Mouse (Mus musculus): ENCODE measurements around the gene Selenof. TPM values are rescaled to one million over a fixed set of nuclear protein-coding genes. Genes with fewer than 3 reads are reported as not detected.
"Not testable (repeated sequence)": the region's sequence is repeated elsewhere in the genome, so short reads cannot be mapped to it uniquely, and the experiment has no call there.

The Selenof gene
- total RNA-seq, 4 experiments from 2014 or later: 107 to 127 (median 111) TPM

DNA sequence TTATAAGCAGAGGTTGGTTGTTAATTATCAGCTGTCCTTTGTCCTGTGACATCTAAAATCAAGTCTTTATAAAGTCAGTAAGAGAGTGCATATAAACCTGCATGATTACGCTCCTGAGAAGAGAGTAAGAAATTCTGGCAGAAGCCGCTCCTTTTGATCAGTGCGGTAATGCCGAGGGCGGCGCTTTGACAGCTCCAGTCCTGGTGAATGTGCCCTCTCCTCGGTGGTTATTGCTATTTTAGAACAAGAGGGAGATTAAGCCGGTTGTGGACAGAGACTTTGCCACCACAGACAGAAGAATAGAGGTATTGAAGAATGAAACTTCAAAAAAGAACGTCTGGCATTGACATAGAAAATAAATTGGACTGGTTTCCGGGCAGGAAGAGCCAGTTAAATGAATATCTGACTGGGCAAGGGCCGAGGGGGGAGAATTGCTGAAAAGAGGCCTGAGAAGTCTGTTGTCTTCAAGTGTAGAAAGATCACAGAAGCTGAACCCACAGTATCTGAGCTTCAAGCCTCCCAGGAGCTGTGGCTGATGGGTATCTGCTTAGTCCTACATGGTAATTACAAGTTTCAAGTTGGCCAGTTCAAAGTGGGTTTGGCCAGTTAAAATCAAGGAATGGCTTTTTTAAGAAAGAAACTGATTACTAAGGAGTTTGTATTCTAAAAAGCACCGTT, 27.8 kb downstream of the Selenof start:
- DNase-seq (ENCODE audit: low spot score in 2 of 2): no peak

DNA sequence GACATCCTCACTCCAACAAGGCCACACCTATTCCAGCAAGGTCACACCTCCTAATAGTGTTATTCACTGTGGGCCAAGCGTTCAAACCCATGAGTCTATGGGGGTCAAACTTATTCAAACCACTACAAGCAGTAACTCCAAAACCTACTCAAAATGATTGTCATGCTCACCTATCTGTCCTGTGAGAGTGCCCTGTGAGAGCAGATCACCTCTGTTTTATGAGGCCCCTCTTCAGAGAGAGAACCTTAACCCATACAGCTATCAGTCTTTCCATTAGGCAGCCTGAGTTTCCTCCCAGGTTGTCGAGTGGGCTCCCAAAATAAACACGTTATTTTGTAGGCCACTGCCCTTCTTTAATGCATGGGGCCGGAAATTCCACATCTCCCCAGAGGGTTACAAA, 32.3 kb downstream of the Selenof start:
- no peak for DNase-seq (ENCODE audit: low spot score in 2 of 2)

DNA sequence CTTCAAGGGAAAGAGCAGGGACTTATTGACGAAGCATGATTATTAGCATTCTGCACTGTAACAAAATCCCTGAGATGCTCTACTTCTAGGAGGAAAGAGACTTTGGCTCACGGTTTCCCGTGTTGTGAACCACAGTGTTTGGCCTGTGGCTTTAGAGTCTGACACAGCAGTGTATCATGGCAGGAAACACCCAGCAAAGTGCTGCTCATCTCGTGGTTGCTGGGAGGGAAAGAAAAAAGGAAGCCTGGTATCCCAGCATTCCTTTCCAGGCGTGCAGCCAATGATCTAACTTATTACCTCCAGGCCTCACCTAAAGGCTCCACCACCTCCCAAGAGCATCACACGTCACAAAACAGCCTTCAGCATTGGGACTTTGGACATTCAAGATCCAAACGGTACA, 32.7 kb downstream of the Selenof start:
- DNase-seq (ENCODE audit: low spot score in 2 of 2): no peak

DNA sequence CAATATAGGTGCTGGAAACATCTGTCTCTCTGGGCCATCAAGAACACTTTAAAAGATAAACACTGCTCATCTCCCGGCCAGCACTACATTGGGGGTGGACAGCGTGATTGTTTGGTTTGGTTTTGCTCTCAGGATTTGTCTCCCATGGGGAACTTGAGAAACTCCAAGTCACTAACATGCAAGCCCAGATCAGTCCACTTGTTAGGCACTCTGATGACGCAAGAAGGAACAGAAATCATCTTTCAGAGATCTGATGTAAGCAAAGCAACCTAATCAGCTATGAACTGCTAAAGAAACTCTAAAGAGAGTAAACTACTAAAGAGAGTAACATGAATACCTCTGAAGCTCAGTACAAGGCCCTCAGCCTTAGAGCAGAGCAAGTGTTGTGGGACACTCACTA, 33.5 kb downstream of the Selenof start:
- no peak for DNase-seq (ENCODE audit: low spot score in 2 of 2)

DNA sequence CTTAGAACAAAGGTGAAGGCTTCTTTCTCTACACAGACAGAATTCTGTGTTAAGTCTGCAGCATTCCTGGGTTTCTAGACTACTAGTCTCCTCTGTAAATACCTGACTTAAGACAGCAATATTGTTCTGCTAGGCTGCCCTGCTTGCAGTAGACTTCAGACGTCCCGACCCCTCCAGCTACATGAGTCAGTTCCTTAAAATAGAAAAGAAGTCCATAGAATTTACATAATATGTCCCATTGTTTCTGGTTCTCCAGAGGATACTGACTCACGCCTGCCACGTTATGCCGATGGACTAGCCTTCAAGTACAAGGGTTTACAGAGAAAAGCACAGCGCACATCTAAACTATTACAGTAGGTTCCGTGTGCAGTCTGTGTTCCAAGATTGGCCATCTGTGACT, 34.1 kb downstream of the Selenof start:
- no peak for DNase-seq (ENCODE audit: low spot score in 2 of 2)

DNA sequence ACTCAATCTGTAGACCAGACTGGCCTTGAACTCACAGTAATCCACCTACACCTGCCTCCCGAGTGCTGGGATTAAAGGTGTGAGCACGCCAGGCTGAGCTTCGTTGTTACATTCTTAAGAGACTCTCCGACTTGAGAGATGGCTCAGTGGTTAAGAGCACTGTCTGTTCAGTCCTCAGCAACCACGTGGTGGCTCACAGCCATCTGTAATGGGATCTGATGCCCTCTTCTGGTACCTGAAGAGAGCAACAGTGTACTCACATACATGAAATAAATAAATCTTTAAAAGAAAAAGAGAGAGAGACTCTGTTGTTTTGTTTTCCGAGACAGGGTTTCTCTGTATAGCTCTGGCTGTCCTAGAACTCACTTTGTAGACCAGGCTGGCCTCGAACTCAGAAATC, 35.7 kb downstream of the Selenof start:
- not testable (repeated sequence) for DNase-seq (ENCODE audit: low spot score in 2 of 2)

DNA sequence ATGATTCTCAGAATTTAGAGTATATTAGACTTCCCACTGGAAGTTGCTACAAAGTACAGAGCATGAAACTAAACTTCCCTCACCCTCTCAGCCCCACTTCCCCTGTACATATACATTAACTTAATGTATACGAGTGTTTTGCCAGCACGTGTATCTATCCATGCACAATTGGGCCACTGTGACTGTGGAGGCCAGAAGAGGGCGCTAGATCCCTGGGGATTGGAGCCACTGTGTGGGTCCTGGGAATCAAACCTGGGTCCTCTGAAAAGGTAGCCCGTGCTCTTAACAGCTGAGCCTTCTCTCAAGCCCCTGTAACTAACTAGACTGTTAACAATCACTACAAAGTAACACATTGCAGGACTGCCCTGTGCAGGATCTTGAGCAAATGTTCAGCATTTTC, 36.3 kb downstream of the Selenof start:
- DNase-seq (ENCODE audit: low spot score in 2 of 2): no peak

DNA sequence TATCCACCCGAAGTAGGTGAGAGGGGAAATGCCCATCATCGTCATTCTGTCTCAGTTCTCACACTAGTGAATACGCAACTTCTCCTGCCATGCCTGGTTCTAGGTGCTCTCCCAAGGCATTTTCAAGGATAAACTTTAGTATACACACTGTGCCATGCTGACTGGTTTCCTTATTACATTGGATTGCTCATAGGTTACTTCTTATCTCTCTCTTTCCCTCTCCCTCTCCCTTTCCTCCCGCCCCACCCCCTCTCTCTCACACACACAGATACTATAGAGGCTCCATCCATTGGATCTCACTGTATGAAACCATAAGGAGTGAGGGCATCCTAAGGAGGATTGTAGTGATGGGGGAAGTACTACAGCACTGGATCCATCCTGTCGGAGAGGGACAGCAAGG, 38.0 kb downstream of the Selenof start:
- no peak for DNase-seq (ENCODE audit: low spot score in 2 of 2)

DNA sequence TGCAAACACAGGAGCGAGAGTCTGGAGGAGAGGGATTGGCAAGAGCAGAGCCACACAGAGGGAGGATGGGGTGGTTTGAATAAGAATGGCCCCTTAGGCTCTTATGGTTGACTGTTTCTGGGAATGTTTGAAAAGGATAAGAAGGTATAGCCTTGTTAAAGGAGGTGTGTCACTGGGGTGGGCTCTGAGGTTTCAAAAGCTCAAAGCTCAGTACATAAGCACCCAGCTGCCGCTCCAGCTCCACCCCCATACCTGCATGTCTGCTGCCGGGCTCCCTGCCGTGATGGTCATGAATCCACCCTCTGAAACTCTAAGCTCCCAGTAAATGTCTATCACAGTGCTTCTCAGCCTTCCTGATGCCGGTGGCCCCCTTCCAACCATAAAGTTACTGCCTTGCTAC, 40.7 kb downstream of the Selenof start:
- DNase-seq (ENCODE audit: low spot score in 2 of 2): no peak

DNA sequence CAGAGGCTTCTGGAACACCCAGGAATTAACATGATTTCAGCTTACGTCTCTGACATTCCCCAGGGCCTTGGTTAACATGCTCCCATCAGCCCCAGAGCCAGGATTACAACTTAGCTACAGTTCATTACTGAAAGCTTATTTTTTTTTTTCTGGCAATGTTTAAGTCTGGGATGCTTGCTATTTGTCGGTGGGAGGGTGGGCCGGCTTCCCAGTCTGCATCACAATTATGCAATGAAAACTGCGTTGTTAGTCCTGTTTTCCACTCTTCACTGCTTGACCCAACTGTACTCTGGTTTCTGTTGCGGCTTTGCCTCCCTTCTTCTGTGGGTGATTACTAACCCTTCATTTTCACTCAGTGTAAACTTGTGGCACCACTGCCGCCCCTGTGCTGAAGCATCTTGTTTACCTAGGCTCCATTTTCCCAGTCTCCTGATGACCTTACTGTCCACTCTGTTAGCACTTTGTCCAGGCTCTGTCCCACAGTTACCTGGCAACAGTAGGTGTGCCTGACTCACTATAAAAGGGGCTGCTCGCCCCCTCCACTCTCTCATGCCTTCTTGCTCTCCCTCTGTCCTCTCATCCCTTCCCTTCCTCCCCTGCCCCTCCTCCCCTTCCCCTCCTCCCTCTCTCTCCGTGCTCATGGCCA, 41.6 kb downstream of the Selenof start:
- peak in 1 of 2 experiments; percentile 30 for DNase-seq (ENCODE audit: low spot score in 2 of 2)

DNA sequence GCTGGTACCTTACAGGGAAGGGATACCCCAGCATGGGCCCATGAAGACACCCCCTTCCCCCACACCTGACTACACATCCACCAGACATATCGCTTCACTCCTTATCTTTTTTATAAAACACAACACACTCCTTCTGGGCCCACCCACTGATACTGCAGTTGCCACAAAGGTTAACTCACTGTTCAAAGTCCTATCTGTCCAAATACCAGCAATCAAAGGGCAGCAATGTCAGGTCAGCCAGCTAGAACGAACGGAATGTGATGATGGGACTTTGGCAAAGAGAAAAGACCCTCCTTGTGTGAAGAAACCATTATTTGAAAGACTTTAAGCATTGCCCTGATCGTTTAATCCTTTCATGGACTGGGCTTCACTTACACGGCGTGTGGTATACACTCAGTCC, 42.3 kb downstream of the Selenof start:
- no peak for DNase-seq (ENCODE audit: low spot score in 2 of 2)

DNA sequence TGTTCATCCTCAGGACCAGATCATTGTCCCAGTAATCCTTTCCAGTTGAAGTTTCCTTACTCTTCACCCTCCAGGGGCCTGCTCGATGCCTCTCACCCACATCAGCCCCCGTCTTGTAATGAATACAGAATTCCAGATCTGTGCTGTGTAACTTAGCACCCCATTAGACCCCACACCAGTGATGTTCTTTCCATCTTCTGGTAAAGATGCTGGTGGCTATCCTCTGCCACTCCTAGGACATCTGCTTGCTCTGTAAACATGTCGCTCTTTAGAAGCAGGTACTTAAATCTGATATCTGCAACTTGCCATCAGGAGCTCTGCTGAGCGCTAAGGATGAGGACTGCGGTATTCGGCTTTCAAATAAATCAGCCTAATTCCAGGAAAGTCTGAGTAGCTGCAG, 44.2 kb downstream of the Selenof start:
- DNase-seq (ENCODE audit: low spot score in 2 of 2): no peak

DNA sequence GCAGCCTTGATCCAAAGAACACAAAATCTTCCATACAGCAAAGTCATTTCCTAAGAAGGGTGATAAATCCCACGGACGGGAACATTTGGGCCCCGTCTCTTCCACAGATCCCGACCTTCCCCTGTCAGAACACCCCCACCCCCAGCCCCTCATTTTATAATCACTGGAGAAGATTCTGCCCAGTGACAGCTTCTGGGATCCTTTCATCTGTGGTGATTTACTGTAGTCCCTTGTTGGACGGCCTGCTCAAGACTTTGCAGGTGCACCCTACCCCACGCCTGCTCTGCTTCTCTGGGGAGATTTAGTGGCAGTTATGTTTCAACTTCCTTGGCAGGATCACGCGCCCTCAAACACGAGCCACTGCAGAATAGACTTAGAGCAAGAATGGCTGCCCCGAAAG, 44.6 kb downstream of the Selenof start:
- no peak for DNase-seq (ENCODE audit: low spot score in 2 of 2)

DNA sequence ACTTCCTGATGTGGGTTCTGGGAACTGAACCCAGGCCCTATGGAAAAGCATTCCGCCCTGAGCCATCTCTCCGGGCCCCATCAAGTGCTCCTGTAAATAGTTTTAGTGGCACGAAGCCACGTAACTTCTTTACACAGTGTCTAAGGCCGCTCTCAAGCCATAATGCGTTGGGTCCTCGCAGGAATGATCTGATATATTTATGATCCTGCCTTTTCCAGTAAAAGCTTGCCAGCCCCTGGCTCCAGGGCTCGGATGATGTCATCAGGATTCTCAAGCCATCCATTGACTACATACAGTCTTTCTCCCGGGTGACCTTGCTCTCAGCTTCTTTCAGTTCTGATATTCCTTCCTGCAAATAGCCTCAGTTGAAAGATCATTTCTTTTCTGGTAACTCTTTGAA, 45.4 kb downstream of the Selenof start:
- no peak for DNase-seq (ENCODE audit: low spot score in 2 of 2)

DNA sequence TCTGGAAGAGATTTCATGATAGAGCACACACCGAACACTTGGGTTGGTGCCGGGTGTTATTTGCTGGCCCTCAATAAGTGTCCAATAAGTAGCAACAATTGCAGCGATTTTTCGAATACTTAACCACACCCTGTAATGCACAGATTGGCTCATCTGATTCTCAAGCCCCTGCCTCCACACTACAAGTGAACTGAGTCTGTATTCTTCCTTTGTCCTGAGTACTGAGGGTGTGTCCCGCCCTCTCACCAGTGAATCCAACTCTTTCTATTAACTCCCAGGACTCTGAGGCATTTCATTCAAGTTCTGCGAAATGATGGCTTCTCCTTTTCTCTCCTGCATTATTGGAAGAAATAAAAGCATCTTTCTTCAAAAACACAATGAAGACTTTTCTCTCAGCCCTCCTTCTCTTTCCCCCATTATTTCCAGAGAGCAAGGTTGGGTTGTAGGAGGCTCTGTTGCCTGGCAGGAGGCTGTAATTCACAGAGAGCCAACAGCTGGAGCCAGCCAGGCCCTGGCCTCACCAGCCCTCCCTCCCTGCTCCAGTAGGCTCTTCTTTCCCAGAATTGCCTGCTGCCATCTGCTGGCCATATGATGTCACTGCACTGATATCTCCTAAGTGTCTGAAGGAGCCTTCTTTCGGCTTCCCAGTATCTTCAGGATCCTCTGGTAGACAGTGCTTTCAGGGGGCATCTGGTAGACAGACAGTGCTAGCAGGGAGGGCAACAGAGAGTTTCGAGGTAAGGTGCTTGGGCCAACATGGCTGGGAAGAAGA, 46.7 kb downstream of the Selenof start:
- DNase-seq (ENCODE audit: low spot score in 2 of 2): peak; percentile 76 to 82

DNA sequence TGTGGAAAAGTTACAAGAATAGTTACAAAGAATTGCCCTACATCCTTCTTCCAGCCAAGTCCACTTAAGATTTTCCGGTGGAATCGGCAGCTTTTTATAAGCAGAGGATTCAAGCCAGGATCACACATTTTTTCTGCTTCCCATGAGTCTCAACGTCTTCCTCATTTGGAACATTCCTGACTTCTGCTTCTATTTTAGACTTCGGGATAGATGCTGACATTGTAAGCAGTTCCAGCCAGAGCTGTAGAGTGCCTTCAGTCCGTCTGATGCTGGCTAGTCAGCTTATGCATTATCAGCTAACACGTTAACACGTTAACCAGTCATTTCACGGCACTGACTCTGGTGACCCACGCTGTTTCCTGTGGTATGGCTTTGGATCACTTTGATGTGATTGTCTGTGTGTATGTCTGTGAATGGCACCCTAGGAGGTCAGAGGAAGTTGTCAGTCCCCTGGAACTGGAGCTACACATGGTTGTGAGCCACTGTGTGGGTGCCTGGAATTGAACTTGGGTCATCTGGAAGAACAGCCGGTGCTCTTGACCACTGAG, 47.6 kb downstream of the Selenof start:
- DNase-seq (ENCODE audit: low spot score in 2 of 2): no peak

DNA sequence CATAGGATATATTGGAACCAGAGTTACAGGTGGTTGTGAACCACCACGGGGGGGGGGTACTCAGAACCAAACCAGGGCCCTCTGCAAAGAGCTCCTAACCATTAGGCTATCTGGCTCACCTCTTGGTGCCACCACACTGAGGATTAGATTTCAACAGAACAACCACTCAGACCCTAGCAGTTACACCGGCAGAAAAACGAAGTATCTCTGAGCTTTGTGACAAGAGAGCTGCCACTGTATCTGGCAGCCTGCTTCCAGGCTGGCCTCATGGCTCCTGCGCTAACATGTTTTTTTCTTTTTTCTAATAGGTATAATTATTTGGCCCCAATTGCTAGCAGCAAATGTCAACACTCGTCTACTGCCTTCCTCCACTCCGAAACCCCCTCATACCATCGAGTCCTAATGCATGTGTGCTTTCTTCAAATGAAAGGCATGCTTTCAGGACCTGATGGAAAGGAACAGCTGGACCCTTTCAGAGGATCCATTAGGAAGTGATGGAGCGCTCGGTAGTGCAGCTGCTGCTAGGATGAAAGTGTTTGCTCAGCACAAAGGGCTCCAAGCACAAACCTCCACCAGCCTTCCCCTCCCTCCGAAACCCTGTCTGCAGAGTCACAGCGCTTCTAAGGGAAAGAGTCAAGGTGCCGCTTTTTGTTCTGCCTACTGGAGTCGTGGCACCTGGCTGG, 53.0 kb downstream of the Selenof start:
- DNase-seq (ENCODE audit: low spot score in 2 of 2): no peak

DNA sequence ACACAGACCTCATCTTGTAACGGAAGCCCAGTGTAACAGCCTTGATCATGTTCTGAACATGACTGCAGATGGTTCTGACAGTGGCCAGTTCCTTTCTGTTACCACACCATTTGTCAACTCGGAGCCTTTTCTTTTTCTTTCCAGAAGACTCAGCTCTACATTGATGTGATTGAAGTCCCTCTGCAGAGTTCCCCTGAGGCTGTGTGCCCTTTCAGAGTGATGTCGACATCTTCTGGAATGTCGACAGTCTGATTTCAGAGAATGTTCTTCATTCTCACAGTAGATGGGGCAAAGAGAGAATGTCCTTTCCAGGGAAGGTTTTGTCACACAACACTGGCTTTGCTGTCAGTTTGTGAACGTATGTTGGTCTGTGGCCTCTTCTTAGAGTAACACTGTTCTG, 55.6 kb downstream of the Selenof start:
- no peak for DNase-seq (ENCODE audit: low spot score in 2 of 2)

DNA sequence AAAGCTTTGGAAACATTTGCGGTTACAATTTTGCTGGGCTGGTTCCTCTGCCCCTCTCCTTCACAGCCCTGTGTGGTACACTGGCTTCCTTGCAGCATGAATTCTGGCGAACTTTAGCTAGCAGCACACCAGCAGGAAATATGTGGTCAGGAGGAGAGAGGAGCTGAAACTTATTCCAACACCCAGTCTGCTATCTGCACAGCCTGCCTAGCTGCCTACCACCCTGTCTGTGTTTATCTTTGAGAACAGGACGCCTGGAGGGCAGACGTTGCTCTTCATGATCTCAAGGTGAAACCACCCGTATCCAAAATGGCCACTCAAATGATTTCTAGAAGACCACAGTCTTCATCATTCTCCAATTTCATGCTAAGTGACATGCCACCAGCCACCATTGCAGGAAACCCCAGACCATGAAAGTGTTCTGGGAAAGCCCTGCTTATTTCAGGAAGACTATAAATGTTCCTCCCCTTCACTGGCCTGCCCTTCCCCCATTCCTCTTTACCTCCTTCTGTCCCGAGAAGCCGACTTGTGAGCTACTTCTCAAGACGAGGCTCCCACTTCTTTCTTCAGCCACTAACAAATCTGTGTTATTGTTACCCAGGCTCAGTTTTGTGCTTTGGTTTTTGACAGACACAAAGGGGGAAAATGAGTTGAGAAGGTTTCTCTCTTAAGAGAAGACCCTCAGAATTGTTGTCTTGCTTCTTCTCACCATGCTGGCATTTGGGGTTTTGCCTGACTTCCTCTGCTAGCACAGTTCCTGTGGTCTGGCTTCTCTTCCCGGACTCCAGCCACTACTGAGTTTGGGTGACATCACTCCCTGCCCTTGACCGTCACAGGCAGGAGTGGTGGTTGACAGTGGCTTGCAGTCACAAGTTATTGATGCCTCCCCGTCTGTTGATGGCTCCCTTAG, 58.2 kb downstream of the Selenof start:
- no peak for DNase-seq (ENCODE audit: low spot score in 2 of 2)

DNA sequence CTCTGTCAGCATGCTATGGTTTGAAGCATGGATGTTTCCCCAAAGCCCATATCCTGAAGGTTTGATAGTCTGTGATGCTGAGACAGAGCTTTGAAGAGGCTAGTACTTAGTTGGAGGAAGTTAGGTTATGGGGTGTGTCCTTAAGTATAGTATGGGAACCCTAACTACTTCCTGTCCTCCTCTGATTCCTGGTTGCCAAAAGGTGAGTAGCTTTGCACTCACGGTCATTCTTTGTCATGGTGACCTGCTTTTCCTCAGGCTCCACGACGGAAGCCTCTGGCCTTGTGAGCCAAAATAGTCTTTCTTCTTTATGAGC, 58.8 kb downstream of the Selenof start:
- DNase-seq (ENCODE audit: low spot score in 2 of 2): no peak

DNA sequence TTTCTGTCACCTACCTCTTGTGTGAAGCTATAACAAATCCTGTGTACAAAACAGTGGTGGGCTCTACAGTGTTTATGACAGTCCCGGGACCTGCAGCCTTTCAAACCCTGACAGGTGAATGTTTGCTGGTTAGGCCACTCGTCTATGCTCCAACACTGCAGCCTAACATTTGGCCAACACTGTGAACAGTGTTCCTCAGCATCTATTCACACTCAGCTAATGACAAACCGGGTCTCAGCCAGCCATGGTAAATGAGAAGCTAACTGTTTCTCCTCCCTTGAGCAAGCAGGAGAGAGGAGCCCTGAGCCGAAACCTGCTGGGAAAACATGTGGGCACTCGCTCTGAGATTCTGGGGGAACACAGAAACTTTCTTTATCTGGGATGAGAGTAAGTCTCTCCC, 65.1 kb downstream of the Selenof start:
- DNase-seq (ENCODE audit: low spot score in 2 of 2): no peak
